Mouse (Mus musculus) mesoderm, embryonic 11.5 days (tissue): ENCODE results near the gene Morc2a.
A peak's percentile ranks its signal among the peaks of the same experiment; 100 is the strongest.

Experiments
- DNase-seq: peaks from one replicate; pipeline ENCODE4 v3.0.0-alpha.2; 2012; ENCODE audit warnings: low read depth, low spot score

Gene Morc2a

GRCm38 (mm10) chr11:3684232-3684631 is 35.2 kb downstream of the Morc2a start:
- no peak for DNase-seq

GRCm38 (mm10) chr11:3684723-3685430 is 35.9 kb downstream of the Morc2a start:
- no peak for DNase-seq

GRCm38 (mm10) chr11:3685431-3685830 is 36.4 kb downstream of the Morc2a start:
- no peak for DNase-seq

- no peak for DNase-seq
These were observed 37.3 kb downstream of the Morc2a start for GRCm38 (mm10) chr11:3686318-3686717.

GRCm38 (mm10) chr11:3686885-3687284 is 37.9 kb downstream of the Morc2a start:
- no peak for DNase-seq

GRCm38 (mm10) chr11:3691746-3692145 is 42.8 kb downstream of the Morc2a start:
- no peak for DNase-seq

GRCm38 (mm10) chr11:3696086-3696616 is 47.2 kb downstream of the Morc2a start:
- DNase-seq: no peak

GRCm38 (mm10) chr11:3697441-3697840 is 48.5 kb downstream of the Morc2a start:
- DNase-seq: no peak

- no peak for DNase-seq
These were observed 54.4 kb downstream of the Morc2a start for GRCm38 (mm10) chr11:3703089-3703992.

GRCm38 (mm10) chr11:3704404-3704803 is 55.4 kb downstream of the Morc2a start:
- DNase-seq: no peak

GRCm38 (mm10) chr11:3707057-3707456 is 58.1 kb downstream of the Morc2a start:
- no peak for DNase-seq

- no peak for DNase-seq
These were observed 61.2 kb downstream of the Morc2a start for GRCm38 (mm10) chr11:3710203-3710602.

GRCm38 (mm10) chr11:3714486-3714885 is 65.5 kb downstream of the Morc2a start:
- DNase-seq: peak; percentile 77

GRCm38 (mm10) chr11:3716662-3717061 is 67.7 kb downstream of the Morc2a start:
- DNase-seq: no peak

- DNase-seq: no peak
These were observed 73.0 kb downstream of the Morc2a start for GRCm38 (mm10) chr11:3722036-3722435.

- DNase-seq: no peak
These were observed 73.9 kb downstream of the Morc2a start for GRCm38 (mm10) chr11:3722861-3723260.

- DNase-seq: no peak
These were observed 74.9 kb downstream of the Morc2a start for GRCm38 (mm10) chr11:3723910-3724309.

- no peak for DNase-seq
These were observed 75.7 kb downstream of the Morc2a start for GRCm38 (mm10) chr11:3724726-3725125.

- DNase-seq: no peak
These were observed 76.5 kb downstream of the Morc2a start for GRCm38 (mm10) chr11:3725331-3726054.

GRCm38 (mm10) chr11:3727438-3728105 is 78.6 kb downstream of the Morc2a start:
- no peak for DNase-seq

GRCm38 (mm10) chr11:3731469-3731868 is 82.5 kb downstream of the Morc2a start:
- no peak for DNase-seq
